Mouse (Mus musculus) bone marrow macrophage, adult 2 months (primary cell): Measurements from ENCODE around the gene Tbx10.

Source experiments
- CTCF ChIP-seq: IDR thresholded peaks from 2 replicates; pipeline ENCODE4 v1.5.1; 2012; ENCODE audit warnings: low read depth, mild to moderate bottlenecking, low read length, moderate library complexity
- POLR2A ChIP-seq: IDR thresholded peaks from 2 replicates; pipeline ENCODE4 v1.6.1; 2012; ENCODE audit warnings: mild to moderate bottlenecking, low read depth, low read length, borderline replicate concordance

DNA sequence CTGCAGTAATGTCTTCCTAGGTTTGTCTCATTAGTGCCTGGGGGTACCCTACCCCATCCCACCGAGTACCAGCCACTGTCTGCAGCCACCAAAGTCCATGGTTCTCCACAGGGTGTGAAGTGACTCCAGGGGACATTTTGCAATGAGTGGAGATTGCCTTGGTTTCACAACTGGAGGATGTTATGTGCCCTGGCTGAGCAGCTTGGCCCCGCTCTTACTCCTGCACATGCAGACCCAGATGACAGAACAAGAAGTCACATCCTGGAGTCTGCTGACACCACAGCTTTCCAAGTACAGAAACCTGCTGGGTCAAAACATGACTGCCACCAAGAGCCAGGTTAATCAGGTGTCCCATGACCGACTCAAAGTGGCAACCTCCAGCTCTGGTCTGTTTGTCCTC, 37.5 kb upstream of the Tbx10 start:
- no peak for TF ChIP-seq CTCF
- TF ChIP-seq POLR2A = no peak
